Mouse (Mus musculus): ENCODE measurements around the gene Pard3b.

Pard3b gene

GRCm38 (mm10) chr1:62625819-62626505 lies 987.3 kb downstream of the Pard3b start:
- Histone ChIP-seq H3K36me3 (ENCODE audit: insufficient read depth, low read length) (no peaks in the 10 kb centered on the region), H3K4me1 (replicated peaks; ENCODE audit: low read depth, low read length) (no peaks in the 10 kb centered on the region), H3K4me3 (replicated peaks; ENCODE audit: low read length) (no peak overlapping the region), H3K27me3 (ENCODE audit: insufficient read depth, low read length) (no peaks in the 10 kb centered on the region), H3K9me3 (ENCODE audit: low read length) (no peaks in the 10 kb centered on the region)
- TF ChIP-seq POU5F1 (IDR thresholded peaks at IDR 0.05; ENCODE audit: borderline replicate concordance, low read length) (no peak), CTCF (conservative IDR thresholded peaks at IDR 0.05; ENCODE audit: low read length) (no peak), NANOG (IDR thresholded peaks at IDR 0.05; ENCODE audit: borderline replicate concordance, low read length) (no peak)

DNA sequence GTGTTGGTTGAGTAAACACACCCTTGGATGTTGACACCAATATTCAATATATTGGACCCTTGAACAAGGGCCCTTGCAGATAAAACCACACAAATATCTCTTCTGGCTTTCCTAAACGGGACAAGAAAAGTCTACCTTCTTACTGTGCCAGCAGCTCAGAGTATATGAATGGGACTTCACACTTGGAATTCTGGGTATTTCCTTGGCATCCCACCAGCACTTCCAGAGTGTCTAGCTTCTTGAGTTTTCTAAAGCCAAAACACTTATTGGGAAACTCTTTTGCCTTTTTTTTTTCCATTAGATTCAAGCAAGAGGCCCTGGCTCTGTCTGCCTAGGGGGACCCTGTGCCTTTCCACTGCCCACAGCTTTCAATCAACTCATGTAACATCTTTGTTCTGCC lies 991.3 kb downstream of the Pard3b start:
- H3K4me3 ChIP-seq (replicated peaks; ENCODE audit: low read length) = no peak overlapping the region
- no peaks in the 10 kb centered on the region for H3K9me3 ChIP-seq (ENCODE audit: low read length)
- no peaks in the 10 kb centered on the region for H3K36me3 ChIP-seq (ENCODE audit: insufficient read depth, low read length)
- H3K27me3 ChIP-seq (ENCODE audit: insufficient read depth, low read length) = no peaks in the 10 kb centered on the region
- no peaks in the 10 kb centered on the region for H3K4me1 ChIP-seq (replicated peaks; ENCODE audit: low read depth, low read length)
- TF ChIP-seq POU5F1 (IDR thresholded peaks at IDR 0.05; ENCODE audit: borderline replicate concordance, low read length) (no peak), CTCF (conservative IDR thresholded peaks at IDR 0.05; ENCODE audit: low read length) (no peak)

- no peak for TF ChIP-seq NANOG (IDR thresholded peaks at IDR 0.05; ENCODE audit: borderline replicate concordance, low read length)
- TF ChIP-seq CTCF (conservative IDR thresholded peaks at IDR 0.05; ENCODE audit: low read length) = no peak
- TF ChIP-seq POU5F1 (IDR thresholded peaks at IDR 0.05; ENCODE audit: borderline replicate concordance, low read length) = no peak
- H3K27me3 ChIP-seq (ENCODE audit: insufficient read depth, low read length) = no peaks in the 10 kb centered on the region
- H3K36me3 ChIP-seq (ENCODE audit: insufficient read depth, low read length) = no peaks in the 10 kb centered on the region
- H3K4me1 ChIP-seq (replicated peaks; ENCODE audit: low read depth, low read length) = no peaks in the 10 kb centered on the region
- no peak overlapping the region for H3K4me3 ChIP-seq (replicated peaks; ENCODE audit: low read length)
- H3K9me3 ChIP-seq (ENCODE audit: low read length) = no peaks in the 10 kb centered on the region
Measured at GRCm38 (mm10) chr1:62631511-62632305, 993.1 kb downstream of the Pard3b start.

DNA sequence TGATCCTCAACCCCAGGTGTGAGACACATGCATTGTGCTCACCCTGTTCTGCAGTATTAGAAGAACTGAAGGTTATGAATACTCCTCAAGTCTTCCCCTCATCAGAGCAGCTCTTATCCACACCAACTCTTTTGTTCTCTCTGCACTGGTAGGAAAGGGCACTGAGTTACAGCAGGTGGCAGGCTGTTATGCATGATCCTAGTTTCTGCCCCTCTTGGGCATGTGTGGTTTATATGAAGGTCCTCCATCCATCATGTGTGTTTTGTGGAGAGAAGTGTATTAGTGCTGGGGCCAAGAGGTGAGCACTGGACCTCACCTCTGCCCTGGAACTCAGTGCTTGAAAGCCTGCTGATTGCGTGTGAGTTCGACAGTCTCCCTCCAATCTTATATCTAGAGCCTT lies 994.3 kb downstream of the Pard3b start:
- Histone ChIP-seq H3K4me1 (replicated peaks; ENCODE audit: low read depth, low read length) (no peaks in the 10 kb centered on the region), H3K36me3 (ENCODE audit: insufficient read depth, low read length) (no peaks in the 10 kb centered on the region)
- TF ChIP-seq POU5F1 (IDR thresholded peaks at IDR 0.05; ENCODE audit: borderline replicate concordance, low read length) (no peak), CTCF (conservative IDR thresholded peaks at IDR 0.05; ENCODE audit: low read length) (no peak), NANOG (IDR thresholded peaks at IDR 0.05; ENCODE audit: borderline replicate concordance, low read length) (no peak)

DNA sequence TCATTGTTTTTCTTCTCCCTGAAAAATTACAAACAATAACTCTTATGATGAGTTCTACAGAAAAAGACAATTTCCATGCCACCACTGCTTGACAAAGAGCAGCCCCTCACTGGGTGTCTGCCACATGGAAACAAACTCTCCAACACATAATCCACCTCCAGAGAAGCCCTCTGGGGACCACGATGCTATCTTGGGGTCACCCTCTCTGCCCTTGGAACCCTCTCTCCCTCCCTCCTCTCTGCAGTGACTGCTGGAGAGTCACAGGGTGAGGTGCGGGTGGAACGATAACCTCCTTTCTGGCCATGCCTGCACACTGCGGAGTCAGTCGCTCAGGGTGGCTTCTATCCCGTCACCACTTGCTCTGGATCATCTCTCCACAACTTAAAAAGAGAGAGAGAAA lies 996.6 kb downstream of the Pard3b start:
- H3K4me1 ChIP-seq (replicated peaks; ENCODE audit: low read depth, low read length) = no peaks in the 10 kb centered on the region
- no peak for TF ChIP-seq CTCF (conservative IDR thresholded peaks at IDR 0.05; ENCODE audit: low read length)
- TF ChIP-seq POU5F1 (IDR thresholded peaks at IDR 0.05; ENCODE audit: borderline replicate concordance, low read length) = no peak
- no peak for TF ChIP-seq NANOG (IDR thresholded peaks at IDR 0.05; ENCODE audit: borderline replicate concordance, low read length)
- H3K27me3 ChIP-seq (ENCODE audit: insufficient read depth, low read length) = no peaks in the 10 kb centered on the region
- H3K36me3 ChIP-seq (ENCODE audit: insufficient read depth, low read length) = no peaks in the 10 kb centered on the region
- no peak overlapping the region for H3K4me3 ChIP-seq (replicated peaks; ENCODE audit: low read length)
- no peaks in the 10 kb centered on the region for H3K9me3 ChIP-seq (ENCODE audit: low read length)

More for the DNA sequence above, 994.3 kb downstream of the Pard3b start:
- Histone ChIP-seq H3K4me3 (replicated peaks; ENCODE audit: low read length) (no peak overlapping the region), H3K9me3 (ENCODE audit: low read length) (no peaks in the 10 kb centered on the region), H3K27me3 (ENCODE audit: insufficient read depth, low read length) (no peaks in the 10 kb centered on the region)

DNA sequence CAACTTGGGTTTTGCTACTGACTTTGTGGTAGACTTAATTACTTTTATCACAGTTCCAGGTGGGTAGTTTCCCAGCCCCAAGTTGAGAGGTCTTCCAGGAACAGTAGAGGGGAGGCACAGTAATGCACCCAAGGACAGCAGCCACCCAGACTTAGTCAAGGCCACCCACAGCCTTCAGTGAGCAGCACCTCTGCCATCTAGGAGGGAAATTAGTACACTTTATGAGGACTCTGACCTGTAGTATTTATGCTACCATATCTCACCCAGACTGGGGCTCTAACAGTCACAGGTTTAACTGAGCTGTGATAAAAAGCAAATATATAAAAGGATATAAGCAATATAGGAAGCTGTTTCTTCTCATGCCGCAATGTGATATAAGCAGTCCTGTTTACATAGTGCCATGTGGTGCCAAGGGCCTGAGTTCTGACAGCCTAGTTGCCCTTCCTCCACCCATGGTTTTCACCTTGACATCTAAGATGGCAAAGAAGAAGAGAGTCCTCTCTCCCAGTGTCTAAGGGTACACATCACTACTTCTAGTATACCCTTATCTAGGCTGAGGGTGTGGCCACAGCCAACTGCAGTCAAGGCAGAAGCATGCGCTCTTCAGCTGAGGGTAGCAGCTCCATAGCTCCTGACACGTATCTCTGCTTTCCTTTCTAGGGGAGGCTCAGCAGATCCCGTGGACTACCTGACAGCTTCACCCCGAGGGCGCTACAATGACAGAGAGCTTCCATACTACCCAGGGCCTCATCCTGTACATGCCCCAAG lies 998.5 kb downstream of the Pard3b start:
- Histone ChIP-seq H3K27me3 (ENCODE audit: insufficient read depth, low read length) (no peaks in the 10 kb centered on the region), H3K4me1 (replicated peaks; ENCODE audit: low read depth, low read length) (no peaks in the 10 kb centered on the region), H3K9me3 (ENCODE audit: low read length) (no peaks in the 10 kb centered on the region), H3K36me3 (ENCODE audit: insufficient read depth, low read length) (no peaks in the 10 kb centered on the region), H3K4me3 (replicated peaks; ENCODE audit: low read length) (no peak overlapping the region)
- TF ChIP-seq NANOG (IDR thresholded peaks at IDR 0.05; ENCODE audit: borderline replicate concordance, low read length) = no peak
- no peak for TF ChIP-seq POU5F1 (IDR thresholded peaks at IDR 0.05; ENCODE audit: borderline replicate concordance, low read length)
- no peak for TF ChIP-seq CTCF (conservative IDR thresholded peaks at IDR 0.05; ENCODE audit: low read length)

GRCm38 (mm10) chr1:62639012-62639411 lies 1000.4 kb downstream of the Pard3b start:
- Histone ChIP-seq H3K4me1 (replicated peaks; ENCODE audit: low read depth, low read length) (no peaks in the 10 kb centered on the region), H3K9me3 (ENCODE audit: low read length) (peaks cover 16% of the 10 kb centered on the region), H3K27me3 (ENCODE audit: insufficient read depth, low read length) (no peaks in the 10 kb centered on the region), H3K4me3 (replicated peaks; ENCODE audit: low read length) (no peak overlapping the region), H3K36me3 (ENCODE audit: insufficient read depth, low read length) (no peaks in the 10 kb centered on the region)
- TF ChIP-seq CTCF (conservative IDR thresholded peaks at IDR 0.05; ENCODE audit: low read length) (no peak), NANOG (IDR thresholded peaks at IDR 0.05; ENCODE audit: borderline replicate concordance, low read length) (no peak), POU5F1 (IDR thresholded peaks at IDR 0.05; ENCODE audit: borderline replicate concordance, low read length) (no peak)

DNA sequence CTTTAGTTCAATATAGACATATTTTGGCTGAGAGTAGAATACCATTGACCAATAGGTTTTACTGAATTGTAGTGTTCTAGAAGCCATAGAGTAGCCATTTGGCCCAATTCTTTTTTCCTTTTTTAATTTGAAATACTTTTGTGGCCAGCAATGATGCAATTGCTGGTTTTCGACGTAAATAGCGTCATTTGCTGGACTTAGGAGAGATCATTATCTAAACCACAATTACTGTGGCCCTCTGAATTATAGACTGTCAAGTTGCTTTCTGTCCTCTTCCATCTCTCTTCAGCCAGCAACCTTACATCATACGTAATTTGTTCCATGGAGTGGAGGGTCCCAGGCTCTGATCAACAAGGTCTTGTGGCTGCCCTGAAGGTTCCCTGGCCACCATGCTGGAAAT lies 1000.8 kb downstream of the Pard3b start:
- no peak for TF ChIP-seq CTCF (conservative IDR thresholded peaks at IDR 0.05; ENCODE audit: low read length)
- no peak for TF ChIP-seq POU5F1 (IDR thresholded peaks at IDR 0.05; ENCODE audit: borderline replicate concordance, low read length)
- no peak for TF ChIP-seq NANOG (IDR thresholded peaks at IDR 0.05; ENCODE audit: borderline replicate concordance, low read length)
- Histone ChIP-seq H3K36me3 (ENCODE audit: insufficient read depth, low read length) (no peaks in the 10 kb centered on the region), H3K27me3 (ENCODE audit: insufficient read depth, low read length) (no peaks in the 10 kb centered on the region), H3K4me3 (replicated peaks; ENCODE audit: low read length) (no peak overlapping the region), H3K9me3 (ENCODE audit: low read length) (peaks cover 20% of the 10 kb centered on the region), H3K4me1 (replicated peaks; ENCODE audit: low read depth, low read length) (no peaks in the 10 kb centered on the region)
